Mouse (Mus musculus): ENCODE measurements at regions not wholly inside any gene's neighbourhood (a gene's known extent, or its start where the extent isn't known, plus 50 kb on each side); places are given as distances from the start of the nearest gene placed in this dataset.

GRCm38 (mm10) chr12:78119855-78120254, 74.2 kb upstream of the Gm6657 start:
- TF ChIP-seq CTCF (IDR thresholded peaks at IDR 0.05; ENCODE audit: extremely low read depth, insufficient read depth, low read length): no peak
- no peak for TF ChIP-seq POLR2A (IDR thresholded peaks at IDR 0.05; ENCODE audit: extremely low read depth, insufficient read depth, low read length)
